Mouse (Mus musculus): ENCODE results near the gene Vmn1r188.
"Not testable (repeated sequence)": the region's sequence is repeated elsewhere in the genome, so short reads cannot be mapped to it uniquely, and the experiment has no call there.

Gene Vmn1r188

DNA sequence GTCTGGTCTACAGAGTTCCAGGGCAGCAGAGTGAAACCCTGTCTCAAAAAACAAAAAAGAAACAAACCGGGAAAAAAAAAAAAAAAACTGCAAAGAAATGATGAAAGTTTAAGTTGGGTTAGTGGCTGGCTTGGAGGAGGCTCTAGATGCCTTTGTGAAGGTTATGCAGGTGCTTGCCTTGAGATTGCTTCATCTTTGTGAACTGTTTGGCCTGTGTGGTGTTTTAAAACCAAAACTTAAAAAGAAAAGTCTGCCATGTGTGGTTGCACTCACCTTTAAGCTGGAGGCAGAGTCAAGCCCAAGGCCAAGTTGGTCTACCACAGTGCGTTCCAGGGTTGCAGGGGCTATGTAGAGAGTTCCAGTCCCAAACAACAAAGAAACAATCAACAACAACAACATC lies 35.2 kb upstream of the Vmn1r188 start:
- CTCF ChIA-PET: interaction anchor here (0.5 to 0.7 kb wide), 3 partner anchors 56 to 1402 kb away, joined by 3 to 16 read pairs (median 6); no protein-coding TSS in a partner anchor

DNA sequence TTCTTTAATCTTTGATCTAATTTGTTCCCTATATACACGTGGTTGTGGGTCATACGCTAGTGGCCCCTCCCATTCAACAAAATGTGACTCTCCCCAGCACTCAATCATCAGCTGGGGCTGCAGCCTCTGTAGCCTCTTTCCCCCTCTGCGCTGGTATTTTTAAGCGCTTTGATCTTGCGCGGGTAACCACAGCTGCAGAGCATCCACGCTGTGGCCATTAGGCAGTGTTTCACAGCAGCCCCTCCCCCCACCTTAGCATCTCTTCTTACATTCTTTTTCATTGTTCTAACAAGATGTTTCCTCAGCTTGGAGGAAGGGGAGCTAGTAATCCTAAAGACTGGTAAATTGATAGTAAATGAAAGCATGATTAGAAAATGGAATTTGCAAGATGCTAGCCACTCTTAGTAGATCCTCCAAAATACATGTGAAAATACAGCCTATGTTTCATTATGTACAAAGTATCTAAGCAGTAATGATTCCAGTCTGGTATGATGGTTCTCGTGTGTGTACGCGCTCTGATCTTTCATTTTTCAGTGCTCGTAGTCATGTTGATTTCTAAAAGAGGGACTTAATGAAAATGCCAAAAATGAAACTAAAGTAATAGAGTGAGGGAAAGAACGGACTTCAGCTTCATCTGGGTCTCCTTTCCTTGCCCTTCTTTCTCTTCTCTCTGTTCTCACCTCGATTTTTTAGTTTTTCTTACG lies 34.4 kb upstream of the Vmn1r188 start:
- CTCF ChIA-PET: no interaction called here

DNA sequence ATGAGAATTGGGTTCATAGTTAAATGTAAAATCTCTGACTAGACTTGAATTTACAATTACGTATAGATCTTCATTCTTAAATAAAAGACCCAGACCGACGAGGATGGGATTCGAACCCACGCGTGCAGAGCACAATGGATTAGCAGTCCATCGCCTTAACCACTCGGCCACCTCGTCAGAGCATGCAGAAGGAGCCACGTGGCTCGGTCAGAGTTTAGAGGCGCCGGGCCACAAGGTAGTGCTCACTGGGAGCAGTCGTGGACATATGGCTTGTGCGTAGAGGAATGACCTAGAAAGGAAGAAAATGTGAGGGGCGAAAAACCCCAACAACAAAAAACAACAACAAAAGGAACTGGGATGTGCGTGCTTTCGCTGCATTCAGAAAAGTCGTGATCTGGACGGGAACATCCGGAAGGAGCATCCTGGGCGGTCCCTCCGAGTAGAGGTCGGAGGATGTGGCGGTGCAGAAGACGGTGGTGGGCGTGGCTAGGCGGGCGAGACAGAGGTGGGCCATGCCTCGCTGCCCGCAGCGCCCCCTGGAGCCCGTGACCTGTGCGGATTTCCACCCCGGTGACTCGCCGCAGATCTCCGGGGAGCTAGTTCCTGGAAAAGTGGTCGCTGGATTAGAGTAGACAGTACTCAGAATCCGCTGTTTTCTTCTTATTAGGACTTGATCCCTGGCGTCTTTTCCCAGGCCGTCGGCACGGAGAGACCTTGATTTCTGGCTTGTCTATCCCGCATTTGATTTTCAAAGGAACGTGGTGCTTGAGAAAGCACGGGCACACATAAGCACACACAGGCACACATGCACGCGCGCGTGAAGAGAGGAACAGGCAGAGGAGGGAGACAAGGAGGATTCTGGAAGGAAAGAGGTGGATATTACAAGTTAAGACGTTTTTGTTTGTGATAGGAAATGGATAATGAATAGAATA lies 33.4 kb upstream of the Vmn1r188 start:
- CTCF ChIA-PET: no interaction called here

DNA sequence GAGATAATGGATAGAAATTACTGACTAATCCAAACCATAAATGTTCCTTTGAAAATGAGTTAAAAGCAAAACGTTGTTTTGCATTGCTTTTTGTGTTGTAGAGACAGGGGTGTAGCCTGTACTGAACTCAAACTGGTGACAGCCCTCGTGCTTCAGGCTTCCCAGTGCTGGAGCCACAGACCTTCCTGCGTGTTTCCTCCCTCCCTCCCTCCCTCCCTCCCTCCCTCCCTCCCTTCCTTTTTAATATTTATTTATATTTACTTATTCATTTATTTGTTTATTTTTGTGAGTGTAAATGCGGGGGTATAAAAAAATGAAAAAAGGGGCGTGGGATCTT lies 32.7 kb upstream of the Vmn1r188 start:
- CTCF ChIA-PET: interaction anchor here (0.7 kb wide), 1 partner anchor 336 kb away, joined by 3 read pairs; no protein-coding TSS in a partner anchor

DNA sequence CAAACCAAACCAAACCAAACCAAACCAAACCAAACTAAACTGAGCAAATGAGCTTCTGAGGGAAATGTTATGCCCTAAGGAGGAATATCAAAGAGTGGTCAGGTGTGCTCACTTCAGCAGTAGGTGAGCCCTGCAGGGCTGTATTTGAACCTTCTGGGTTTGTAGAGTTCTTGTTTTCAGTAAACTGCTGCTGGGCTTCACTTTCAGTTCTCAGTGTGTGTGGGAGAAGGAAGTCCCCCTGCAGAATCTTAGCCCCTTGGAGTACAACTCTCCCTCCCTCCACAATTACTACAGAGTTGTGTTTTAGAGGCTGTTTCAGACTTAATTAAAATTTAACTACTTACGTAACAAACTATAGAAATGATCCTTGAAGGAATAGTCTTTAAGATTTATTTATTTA lies 30.5 kb upstream of the Vmn1r188 start:
- CTCF ChIA-PET: no interaction called here

DNA sequence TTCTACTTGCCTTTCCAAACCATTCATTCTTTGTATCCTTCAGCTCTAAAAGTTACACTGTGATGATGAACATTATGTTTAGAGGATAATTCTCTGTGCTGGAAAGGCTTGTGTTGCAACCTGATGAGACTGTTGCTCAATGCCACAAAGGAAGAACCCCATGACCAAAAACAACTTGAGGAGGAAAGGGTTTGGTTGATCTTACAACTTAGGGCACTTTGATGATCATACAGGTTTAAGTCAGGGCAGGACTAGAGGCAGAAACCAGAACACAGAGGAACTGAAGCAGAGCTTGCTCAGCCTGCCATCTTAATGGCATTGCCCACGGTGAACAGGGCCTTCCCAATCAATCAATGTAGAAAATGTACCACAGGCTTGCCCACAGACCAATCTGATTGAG lies 22.8 kb upstream of the Vmn1r188 start:
- CTCF ChIA-PET: no interaction called here

DNA sequence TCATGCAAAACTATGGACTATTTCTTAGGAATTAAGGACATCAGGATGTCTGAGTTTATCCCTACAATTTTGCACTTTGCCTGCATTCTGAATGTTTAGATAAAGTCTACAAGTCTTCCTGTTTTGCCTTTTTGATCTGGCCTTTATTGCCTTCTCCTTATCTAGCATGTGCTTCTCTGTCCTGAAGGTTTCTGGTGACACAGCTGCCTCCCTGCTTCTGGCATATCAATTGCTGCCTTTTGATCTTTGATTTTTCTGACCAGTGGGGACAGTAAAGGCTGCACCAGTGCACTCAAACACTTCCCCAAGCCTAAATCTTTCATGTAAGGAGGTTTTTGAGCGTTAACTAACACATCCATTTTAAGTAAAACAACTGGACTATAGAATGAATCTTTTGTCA lies 20.8 kb upstream of the Vmn1r188 start:
- CTCF ChIA-PET: no interaction called here

DNA sequence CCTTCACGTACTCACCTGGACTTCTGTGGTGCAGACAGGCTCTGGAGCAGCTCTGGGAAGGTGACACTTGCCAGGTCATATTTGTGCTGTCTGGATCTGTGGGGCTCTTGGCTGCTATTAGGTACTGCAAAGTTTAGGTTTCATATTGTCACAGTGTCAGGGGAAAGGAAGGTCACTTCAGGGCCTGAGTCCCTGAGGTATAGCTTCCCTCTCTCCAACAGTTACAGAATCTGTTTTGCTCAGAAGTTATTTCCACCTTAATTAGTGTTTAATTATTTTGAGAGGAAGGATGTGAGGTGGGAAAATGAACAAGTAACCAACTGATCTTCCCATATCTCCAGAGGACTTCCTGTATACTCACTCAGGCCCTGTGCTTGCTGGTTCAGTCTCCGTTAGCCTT lies 21.5 kb downstream of the Vmn1r188 start, which contains the start of gene Vmn1r189:
Vmn1r189 (minus strand) TSS at position 101 of the 400 bp plus-strand sequence.
- CTCF ChIA-PET: not testable (repeated sequence)

DNA sequence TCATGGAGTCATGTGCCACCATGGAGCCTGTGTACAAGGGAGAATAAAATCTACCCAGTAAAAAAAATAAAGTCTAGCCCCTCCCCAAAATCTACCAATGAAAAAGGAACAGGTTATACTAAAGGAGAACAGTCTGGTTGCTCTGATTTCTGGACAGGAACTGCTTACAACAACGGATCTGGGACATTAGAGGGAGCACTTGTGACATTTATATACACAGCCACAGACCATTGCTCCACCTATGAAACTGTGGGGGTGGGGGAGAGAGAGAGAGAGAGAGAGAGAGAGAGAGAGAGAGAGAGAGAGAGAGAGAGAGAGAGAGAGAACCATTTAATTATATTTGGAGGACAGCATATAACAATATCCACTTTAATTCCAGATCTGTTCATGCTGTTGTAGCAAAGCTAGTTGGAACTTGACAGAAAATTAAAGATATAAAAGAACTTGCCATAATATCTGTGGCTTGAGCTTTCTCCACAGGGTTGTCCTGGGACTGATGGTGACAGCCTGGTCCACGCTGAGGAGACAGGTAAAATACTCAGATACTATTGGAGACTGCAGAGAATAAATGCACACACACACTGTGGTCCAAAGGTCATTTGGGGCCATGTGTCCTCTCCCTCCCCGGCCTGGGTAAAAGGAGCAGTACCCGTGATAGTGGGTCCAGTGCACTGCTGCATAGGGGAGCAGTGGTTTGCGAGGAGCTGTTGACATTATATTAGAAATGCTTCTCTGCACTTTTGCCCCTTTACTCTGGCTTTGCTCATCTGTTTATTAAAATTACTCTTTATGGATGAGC lies 52.5 kb downstream of the Vmn1r188 start:
- CTCF ChIA-PET: not testable (repeated sequence)
